Mouse (Mus musculus) cerebellum, postnatal 4 days (tissue): ENCODE data around the gene Mybphl.
A peak's percentile ranks its signal among the peaks of the same experiment; 100 is the strongest.

Experiments used
- DNase-seq, 2 experiments: peaks; one replicate each; pipeline ENCODE4 v3.0.0; 2022; ENCODE audit warnings: low spot score in 2 of 2, mixed read lengths in 1 of 2

The Mybphl gene

GRCm38 (mm10) chr3:108364270-108364995 lies at the start of gene Mybphl:
Gene Mybphl, plus strand, starts transcription at chr3:108364911.
- DNase-seq: no peak

GRCm38 (mm10) chr3:108318517-108318916 lies 46.2 kb upstream of the Mybphl start:
- no peak for DNase-seq

DNA sequence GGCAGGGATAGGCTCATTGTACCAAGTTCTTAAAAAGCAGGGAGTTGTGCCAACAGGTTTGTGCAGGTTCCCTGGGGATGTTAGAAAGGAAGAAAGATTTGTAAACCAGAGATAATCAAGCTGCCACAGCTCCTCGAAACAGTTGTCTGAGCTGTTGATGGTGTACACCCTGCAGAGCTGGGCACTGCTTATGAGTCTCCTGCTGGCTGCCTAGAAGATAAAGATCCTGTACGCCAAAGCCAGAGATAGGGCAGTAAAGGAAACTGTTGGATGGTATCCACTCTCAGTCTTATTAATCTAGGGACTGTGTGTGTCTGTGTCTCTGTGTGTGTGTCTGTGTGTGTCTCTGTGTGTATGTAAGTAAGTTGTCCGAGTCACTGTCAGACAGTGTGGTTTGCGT lies 43.0 kb upstream of the Mybphl start:
- DNase-seq: no peak

- DNase-seq: no peak
These were observed 42.6 kb upstream of the Mybphl start for GRCm38 (mm10) chr3:108322136-108322535.

DNA sequence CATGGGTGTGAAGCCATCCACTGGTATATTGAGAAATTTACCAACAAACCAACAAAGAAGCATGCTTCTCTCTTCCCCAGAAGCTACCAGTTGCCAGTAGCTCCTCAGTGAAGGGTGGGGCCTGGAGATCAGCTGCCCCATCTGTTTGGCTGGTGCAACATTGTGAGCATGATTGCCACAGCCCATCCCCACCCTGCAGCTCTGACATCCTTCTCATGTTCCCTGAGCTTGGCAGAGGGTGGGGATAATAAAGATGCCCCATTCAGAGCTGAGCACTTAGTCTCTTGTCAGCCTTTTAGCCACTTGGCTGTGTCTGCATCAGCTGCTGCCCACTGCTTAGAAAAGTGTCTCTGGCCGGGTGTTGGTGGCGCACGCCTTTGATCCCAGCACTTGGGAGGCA lies 41.7 kb upstream of the Mybphl start:
- DNase-seq: no peak

- DNase-seq: no peak
These were observed 39.9 kb upstream of the Mybphl start for GRCm38 (mm10) chr3:108324837-108325236.

DNA sequence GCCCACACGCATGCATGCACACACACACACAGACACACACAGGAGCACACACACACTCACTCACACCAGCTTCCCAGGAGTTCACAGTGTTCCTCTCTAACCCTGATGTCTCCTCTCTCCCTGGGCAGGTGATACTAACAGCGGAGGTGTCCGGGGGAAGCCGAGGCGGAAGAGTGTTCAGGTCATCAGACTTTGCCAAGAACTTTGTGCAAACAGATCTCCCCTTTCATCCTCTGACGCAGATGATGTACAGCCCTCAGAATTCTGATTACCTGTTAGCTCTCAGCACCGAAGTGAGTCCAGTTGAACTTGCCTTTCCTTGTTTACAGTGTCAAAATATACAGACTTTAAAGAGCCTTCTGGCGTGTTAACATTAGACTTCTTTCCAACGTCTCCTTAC lies 39.2 kb upstream of the Mybphl start:
- DNase-seq: no peak

- DNase-seq: no peak
These were observed 37.4 kb upstream of the Mybphl start for GRCm38 (mm10) chr3:108327275-108327674.

DNA sequence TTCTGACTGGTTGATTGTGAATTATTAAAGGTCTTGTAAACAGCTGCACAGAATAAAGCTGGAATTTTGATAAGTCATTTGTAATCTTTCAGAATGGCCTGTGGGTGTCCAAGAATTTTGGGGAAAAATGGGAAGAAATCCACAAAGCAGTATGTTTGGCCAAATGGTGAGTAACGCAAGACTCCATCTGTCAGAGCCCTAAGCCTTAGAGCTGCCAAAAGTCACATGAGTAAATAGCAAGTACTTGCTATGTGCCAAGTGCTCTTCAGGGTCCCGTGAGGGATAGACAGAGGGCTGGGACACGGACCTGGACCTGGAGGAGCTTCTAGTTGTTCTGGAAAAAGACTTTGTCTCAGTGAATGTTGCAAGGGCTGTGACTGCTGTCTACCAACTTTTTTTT lies 36.8 kb upstream of the Mybphl start:
- no peak for DNase-seq

DNA sequence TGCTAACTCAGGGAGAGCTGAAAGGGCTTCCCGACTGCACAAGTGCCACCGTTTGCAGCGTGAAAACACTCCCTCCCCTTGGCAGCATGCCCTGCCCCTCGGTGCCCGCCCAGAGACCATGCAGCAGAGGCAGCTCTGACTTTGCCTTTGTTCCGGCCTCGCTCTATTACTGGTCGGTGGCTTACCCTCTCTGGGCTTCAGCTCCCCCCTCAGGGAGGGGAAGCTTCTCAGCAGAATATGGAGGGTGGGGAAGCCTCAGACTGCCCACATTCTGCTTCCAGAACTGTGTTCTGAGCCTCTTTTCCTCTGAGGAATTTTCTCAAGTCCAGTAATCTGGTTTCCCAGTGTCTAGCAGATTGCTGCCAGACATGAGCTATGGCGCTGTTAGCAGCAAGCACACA lies 36.3 kb upstream of the Mybphl start:
- DNase-seq: peak; percentile 28 to 74

GRCm38 (mm10) chr3:108330812-108331211 lies 33.9 kb upstream of the Mybphl start:
- no peak for DNase-seq

GRCm38 (mm10) chr3:108336878-108337277 lies 27.8 kb upstream of the Mybphl start:
- no peak for DNase-seq

- DNase-seq: no peak
These were observed 23.7 kb upstream of the Mybphl start for GRCm38 (mm10) chr3:108341040-108341439.

- DNase-seq: no peak
These were observed 22.5 kb upstream of the Mybphl start for GRCm38 (mm10) chr3:108342185-108342584.

DNA sequence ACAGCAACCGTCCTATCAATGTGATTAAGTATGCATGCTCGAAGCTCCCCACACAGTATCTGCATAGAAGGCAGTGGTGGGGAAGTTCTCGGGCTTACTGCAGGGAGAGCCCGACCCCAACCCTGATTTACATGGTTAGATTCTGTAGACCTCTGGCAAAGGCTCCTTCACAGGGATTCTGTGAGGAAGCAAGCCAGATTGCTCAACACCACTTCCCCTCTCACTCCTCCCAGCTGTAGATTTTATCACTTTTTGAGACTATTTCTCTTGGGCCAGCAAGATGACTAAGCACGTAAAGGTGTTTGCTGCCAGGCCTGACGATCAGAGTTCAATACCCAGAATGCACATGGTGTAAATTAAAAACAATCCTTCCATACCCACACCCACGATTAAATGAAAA lies 18.9 kb upstream of the Mybphl start:
- no peak for DNase-seq

GRCm38 (mm10) chr3:108348376-108348775 lies 16.3 kb upstream of the Mybphl start:
- DNase-seq: no peak

DNA sequence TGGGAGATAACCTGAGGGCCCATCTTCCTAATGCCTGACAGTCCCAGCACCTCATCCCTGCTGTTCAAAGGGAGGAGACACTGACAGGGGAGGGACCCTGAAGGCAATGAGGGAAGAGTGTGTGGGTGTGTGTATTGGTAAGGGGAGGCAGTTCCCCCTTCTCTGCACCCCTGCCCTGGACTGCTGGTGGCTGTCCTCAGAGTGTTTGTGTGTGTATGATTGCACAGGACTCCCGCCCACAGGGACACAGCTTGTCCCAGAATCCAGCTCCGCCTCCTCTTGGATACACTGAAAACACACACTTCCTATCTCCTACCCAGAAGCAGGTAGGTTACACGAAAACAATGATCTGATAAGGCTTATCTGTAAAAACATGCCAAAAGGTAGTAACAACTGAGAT lies 9.5 kb upstream of the Mybphl start:
- DNase-seq: no peak

DNA sequence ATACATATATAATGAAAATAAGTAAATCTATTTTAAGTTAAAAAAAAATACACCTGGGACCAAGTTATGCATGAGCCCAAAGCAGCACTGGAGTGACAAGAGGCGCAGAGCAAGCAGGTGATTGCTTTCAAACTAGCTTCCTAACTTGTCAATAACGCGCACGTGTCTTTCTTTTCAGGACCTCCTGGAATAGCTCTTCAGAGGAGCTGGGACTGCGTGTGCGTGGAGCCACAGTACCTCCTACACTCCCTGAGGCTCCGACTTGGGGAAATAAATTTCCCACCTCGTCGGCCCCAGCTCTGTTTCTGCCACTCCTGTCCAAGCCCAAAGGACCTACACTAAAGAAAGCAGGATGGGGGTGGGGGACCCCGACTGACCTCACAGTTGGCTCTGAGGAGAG lies 7.7 kb upstream of the Mybphl start:
- no peak for DNase-seq

DNA sequence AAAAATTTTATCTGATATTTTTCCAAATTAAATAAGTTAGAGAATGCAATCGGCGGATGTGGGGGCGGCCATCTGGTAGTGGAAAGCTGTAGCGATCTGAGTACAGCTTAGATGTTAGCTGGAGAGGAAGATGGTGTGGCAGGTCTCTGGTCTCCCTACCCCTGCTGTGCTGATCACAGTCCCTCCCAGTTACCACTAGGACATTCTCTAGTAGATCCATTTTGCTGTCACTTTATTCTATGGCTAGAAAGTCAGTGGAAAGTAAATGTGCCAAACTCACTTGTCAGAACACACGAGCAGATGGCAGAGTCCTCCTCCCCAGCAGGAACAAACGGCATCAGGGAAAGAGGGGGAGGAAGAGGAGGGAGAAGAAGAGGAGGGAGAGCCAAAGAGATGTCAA lies 6.3 kb upstream of the Mybphl start:
- DNase-seq: no peak

- no peak for DNase-seq
These were observed 3.8 kb upstream of the Mybphl start for GRCm38 (mm10) chr3:108360894-108361293.

DNA sequence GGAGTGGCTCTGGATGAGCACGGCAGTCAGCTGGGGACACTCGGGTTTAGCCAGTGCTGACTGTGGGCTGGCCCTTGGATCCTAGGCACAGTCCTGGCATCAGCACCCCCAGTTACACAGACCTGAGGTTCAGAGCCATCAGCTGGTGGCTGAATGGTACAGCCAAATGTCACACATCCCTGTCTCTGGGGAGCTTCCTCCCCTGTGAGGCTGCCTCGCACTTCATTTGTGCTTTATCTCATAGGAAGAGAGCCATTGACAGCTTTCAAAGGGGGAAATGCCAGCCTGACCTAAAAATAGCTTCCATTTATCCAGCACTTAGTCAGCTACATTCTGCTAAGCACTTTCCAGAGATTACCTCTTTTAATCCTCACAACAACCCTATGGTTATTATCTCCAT lies 1.1 kb upstream of the Mybphl start:
- no peak for DNase-seq

- peak in 1 of 2 experiments; percentile 29 for DNase-seq
These were observed 2.5 kb downstream of the Mybphl start for GRCm38 (mm10) chr3:108367173-108367572.

DNA sequence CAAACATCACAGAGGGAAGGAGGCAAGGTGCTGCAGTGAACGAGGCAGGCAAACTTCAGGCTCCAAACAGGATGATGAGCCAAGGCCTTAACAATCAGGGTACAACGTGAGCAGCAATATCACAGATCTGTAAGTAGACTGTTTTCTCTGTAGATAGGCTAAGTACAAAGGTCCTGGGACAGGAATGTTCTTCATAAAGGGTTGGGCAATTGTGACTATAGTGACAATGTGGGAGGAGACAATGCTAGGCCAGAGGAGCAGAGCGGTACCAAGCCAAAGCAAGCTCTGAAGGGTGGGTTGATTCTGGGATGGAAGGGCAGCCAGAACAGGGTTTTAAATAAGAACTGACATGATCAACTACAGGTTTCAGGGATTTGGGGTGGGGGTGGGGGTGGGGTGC lies 3.1 kb downstream of the Mybphl start:
- DNase-seq: no peak

- no peak for DNase-seq
These were observed 4.0 kb downstream of the Mybphl start for GRCm38 (mm10) chr3:108368721-108369120.
